Mouse (Mus musculus): Measurements from ENCODE around the gene Nos2. TPM values are rescaled to one million over a fixed set of nuclear protein-coding genes. Genes with fewer than 3 reads are reported as not detected.

Nos2 gene
- under 1 TPM; 0.18 to 0.20 TPM for total RNA-seq (2021)

DNA sequence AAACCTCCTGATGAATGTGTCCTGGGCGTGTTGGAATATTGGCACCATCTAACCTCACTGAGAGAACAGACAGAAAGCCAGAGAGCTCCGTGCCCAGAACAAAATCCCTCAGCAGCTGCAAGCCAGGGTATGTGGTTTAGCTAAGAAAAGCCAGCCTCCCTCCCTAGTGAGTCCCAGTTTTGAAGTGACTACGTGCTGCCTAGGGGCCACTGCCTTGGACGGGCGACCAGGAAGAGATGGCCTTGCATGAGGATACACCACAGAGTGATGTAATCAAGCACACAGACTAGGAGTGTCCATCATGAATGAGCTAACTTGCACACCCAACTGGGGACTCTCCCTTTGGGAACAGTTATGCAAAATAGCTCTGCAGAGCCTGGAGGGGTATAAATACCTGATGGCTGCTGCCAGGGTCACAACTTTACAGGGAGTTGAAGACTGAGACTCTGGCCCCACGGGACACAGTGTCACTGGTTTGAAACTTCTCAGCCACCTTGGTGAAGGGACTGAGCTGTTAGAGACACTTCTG, at the start of gene Nos2:
Gene Nos2 (plus strand): TSS at position 377 of the 529 bp plus-strand sequence.
- no peak for DNase-seq (ENCODE audit: low spot score in 2 of 2)
- intact Hi-C loops (cut with DNase I) = no loop called here

DNA sequence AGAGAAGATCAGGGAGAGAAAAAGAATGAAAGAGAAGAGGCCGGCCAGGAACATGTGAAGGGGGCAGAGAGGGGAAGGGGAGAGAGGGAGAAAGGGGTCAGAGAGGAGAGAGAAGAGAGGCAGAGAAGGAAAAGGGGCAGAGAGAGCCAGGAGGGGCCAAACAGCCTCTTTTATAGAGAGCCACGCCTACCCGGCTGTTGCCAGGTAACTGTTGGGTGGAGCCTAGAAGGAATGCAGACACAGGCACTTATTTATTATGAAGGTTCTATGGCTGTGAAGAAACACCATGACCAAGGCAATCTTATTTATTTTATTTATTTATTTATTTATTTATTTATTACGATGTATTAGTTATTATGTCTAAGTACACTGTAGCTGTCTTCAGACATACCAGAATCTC, 49.7 kb upstream of the Nos2 start:
- no peak for DNase-seq (ENCODE audit: low spot score in 2 of 2)
- intact Hi-C loops (cut with DNase I) = no loop called here

DNA sequence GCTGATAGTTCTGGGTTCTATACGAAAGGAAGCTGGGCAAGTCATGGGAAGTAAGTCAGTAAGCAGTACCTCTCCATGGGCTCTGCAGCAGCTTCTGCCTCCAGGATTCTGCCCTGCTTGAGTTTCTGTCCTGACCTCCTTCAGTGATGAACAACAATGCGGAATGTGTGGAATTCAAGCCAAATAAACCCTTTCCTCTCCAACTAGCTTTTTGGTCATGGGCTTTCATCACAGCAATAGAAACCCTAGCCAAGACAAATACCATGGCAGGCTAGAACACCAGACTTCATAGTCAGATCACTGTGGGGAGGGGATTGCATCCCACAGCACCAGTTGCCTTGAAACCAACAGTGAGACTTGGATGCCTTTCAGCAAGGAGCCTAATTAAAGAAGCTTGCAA, 47.8 kb upstream of the Nos2 start:
- no peak for DNase-seq (ENCODE audit: low spot score in 2 of 2)
- intact Hi-C loops (cut with DNase I) = no loop called here

DNA sequence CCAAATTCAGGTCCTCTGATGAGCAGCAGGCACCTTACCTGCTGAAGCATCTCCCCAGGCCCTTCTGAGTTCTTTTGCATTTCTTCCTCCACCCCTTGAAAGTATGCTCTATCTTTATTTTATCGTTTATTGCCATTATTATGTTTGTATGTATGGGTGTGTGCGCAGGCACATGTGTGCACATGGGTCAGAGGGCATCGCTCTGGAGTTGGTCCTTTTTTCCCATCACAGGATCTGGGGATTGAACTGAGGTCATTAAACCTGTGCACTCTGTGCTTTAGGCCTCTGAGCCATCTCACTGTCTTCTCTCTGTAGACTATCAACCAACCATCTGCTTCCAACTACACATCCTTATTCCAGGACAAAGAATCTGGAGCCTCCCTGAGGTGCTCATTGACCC, 40.9 kb upstream of the Nos2 start:
- no peak for DNase-seq (ENCODE audit: low spot score in 2 of 2)
- intact Hi-C loops (cut with DNase I) = no loop called here

DNA sequence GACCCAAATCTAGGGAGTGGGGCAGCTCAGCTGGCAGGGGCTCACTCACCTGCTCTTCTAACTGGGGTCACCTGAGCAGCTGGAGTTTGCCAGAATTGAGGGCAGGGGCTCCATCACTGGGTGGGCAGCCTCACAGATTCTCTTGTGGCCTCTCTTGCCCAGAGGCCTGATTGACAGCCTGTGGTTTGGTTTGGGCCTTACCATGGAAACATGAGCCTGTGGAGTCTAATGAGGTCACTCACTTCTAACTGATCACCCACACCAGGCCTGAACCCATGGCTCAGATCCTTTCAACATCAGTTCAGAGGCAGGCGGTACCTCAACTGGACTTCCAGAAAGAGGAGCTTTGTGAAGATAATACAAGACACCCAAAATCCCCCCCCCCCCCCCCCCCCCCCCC, 33.9 kb upstream of the Nos2 start:
- DNase-seq (ENCODE audit: low spot score in 2 of 2) = no peak
- intact Hi-C loops (cut with DNase I) = no loop called here

DNA sequence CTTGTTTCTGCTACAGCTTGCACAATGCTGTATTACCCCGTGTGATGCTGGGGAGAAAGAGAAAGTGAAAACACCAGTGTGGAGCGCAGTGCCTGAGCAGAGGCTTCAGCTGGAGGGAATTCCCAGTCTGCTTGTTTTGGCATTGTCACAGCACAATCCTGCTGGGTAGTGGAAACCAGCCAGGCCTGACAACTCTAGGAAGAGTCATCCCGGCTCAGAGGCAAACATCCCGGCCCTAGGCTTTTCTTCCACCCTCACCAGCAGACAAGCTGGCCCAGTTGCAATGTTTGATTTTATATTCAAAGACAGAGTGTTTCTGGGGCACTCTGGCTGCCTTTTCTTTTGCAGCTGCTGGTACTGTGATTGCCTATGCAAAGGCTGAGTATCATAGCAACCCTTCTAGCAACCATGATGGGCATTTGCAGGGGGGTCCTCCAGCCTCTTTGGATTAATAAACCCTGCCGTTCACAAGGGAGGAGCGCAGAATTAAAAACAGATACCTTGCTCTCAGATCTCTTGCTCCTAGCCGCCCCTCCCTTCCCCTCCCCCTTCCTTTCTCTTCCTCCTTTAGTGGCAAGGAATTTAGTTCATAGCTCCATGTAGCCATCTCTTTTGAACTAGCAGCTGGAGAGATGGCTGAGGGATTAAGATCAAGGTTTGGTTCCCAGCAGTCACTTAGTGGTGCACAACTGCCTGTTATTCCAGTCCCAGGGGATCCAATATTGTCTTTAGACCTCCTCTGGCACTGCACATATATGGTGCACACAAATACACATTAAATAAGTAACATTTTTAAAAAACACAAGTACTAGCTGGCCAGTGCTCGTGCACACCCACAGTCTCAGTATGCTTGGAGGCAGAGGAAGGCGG, 33.2 kb upstream of the Nos2 start:
- intact Hi-C loops (cut with DNase I) = no loop called here
- DNase-seq (ENCODE audit: low spot score in 2 of 2) = peak; percentile 76 to 83

DNA sequence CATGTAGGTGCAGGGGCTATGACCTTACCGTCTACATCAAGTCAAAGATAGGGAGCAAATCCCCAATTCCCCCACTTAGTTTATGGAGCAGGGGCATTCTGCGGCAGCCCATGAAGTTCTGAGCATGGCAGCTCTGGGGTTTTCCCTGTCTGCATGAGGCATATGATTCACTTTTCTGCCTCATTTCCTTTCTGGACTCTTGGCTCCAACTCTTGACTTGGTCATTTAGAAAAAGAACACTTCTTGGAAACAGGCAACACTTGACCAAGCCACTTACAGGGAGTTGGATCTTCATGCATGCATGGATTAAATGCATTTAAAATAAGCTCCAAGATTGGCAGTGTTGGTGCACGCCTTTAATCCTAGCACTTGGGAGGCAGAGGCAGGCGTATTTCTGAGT, 31.4 kb upstream of the Nos2 start:
- DNase-seq (ENCODE audit: low spot score in 2 of 2) = no peak
- intact Hi-C loops (cut with DNase I) = no loop called here

DNA sequence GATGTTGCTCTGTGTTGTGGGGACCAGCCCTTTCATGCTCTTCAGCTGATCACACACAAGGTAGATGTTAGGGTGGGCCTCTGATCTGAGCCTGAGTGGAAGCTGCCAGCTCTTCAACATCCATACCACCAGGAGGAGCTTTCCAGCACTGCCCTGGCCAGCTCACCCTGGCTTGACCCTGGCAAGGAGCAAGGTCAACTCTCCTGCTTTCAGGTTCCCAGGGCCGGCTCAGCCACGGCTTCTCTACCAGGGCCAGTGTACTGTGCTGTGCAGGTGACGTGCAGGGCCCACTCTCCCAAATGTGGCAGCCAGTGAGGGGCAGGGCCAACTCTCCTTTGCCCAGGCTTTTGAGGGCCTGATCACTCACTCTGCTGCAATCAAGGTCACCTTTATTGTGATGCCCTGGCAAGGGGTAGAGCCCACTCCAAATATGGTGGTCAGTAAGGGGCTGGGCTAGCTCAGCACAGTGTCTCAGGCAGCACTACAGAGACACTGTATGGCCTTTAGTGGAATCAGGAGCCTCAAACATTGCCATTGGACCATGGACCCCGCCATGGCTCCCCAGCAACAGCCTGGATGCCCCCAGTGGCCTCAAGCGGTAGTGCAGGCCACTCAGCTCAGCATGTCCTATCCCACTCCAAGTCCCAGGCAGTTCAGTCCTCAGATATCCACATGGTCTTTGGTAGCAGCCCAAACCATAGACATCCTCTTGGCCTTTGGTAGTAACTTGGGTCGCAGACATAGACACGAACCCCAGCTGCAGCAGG, 24.0 kb upstream of the Nos2 start:
- no peak for DNase-seq (ENCODE audit: low spot score in 2 of 2)
- intact Hi-C loops (cut with DNase I) = no loop called here

DNA sequence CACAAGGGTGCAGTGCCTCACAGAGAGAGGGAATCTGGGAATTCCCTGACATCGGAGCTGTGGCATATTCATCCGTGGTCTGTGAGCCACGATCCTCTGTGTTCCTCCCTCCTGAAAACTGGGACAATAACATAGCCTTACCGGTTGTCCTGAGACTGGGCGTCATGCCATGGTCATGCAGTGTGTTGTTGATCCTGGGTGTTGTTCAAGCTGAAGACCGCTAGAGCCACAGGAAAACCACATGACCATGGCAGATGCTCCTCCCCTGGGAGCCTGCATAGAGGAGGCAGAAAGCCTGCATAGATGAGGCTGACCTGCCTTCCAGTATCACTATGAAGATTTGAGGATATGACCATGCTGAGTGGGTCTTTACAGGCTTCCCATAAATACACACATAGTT, 5.1 kb upstream of the Nos2 start:
- no peak for DNase-seq (ENCODE audit: low spot score in 2 of 2)
- intact Hi-C loops (cut with DNase I) = no loop called here

DNA sequence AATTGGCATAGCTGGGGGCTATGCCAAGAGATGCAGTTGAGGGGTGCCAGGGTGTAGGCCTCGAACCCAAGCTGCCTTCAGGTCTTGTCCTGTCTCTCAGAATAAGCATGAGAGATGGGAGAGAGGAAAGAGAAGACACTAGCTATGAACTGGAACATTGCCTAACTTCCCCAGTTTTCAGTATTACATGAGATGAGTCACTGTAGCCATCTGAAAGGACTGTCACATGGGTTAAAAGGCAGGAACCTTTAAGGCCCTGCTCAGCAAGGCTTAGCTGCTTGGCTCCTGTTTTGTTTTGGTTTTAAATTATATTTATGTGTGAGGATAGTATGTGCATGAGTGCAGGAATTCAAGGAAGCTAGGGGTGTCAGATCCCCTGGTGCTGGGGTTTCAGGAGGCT, 4.2 kb upstream of the Nos2 start:
- no peak for DNase-seq (ENCODE audit: low spot score in 2 of 2)
- intact Hi-C loops (cut with DNase I) = no loop called here

DNA sequence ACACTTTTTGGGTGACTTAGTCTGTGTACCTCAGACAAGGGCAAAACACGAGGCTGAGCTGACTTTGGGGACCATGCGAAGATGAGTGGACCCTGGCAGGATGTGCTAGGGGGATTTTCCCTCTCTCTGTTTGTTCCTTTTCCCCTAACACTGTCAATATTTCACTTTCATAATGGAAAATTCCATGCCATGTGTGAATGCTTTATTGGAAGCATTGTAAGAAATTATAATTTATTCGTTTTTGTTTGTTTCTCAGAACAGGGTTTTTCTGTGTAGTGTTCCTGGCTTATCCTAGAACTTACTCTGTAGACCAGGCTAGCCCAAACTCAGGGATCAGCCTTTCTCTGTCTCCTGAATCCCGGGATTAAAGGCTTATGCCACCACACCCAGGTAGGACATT, 842 bp upstream of the Nos2 start:
- DNase-seq (ENCODE audit: low spot score in 2 of 2) = no peak
- intact Hi-C loops (cut with DNase I) = no loop called here

DNA sequence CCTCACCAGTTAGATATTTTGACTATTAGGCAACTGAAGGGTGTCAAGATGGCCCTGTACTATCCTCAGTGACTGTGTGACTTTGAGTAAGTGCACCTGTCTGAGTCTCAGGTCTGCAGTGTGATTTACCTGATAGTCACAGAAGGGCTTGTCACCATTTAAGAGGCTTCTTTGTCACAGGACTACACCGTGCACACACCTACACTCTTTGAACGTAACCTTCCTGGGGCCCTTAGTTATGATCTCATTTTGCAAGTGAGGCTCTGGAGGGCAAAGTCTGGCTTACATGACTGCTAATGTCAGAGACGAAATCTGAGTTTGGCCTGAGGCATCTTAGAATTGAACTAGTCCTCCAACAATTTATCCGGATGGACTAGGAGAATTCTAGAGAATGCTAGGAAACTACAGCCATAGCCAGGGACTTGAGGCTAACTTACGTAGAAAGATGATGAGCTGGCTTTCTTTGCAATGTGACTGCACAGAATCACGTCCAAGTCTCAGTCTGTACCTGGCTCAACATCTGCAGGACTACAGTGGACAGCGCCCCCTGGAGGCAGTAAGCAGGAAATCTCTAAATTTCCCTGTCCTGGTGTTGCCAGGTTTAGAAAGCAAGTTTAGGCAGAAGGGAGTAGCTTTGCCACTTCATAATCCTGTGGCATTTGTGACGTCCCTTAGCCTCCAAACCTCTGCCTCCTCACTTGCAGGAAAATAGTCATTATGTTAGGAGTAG, 2.3 kb downstream of the Nos2 start:
- DNase-seq (ENCODE audit: low spot score in 2 of 2) = peak; percentile 22 to 23
- intact Hi-C loops (cut with DNase I) = loop anchor here (1.0 kb wide), 1 partner anchor 67 kb away; no protein-coding TSS in a partner anchor

DNA sequence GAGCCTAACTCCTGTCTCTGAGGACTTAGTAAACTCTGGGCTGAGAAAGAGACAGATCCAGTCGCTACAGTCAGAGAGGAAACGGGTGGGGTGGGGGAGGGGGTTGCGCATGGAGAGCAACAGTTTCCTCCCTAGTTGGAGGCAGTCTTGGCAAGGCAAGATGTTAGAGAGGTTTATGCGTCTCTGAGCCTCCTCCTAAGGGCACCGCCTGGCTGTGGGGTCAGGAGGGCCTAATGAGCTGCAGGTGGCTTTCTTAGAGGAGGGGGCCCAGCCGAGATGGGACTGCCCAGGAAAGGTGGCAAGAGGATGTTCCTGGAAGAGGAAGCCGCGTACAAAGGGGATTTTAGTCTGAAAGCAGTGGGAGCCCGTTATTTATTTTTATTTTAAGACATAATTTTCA, 3.5 kb downstream of the Nos2 start:
- no peak for DNase-seq (ENCODE audit: low spot score in 2 of 2)
- intact Hi-C loops (cut with DNase I) = no loop called here

DNA sequence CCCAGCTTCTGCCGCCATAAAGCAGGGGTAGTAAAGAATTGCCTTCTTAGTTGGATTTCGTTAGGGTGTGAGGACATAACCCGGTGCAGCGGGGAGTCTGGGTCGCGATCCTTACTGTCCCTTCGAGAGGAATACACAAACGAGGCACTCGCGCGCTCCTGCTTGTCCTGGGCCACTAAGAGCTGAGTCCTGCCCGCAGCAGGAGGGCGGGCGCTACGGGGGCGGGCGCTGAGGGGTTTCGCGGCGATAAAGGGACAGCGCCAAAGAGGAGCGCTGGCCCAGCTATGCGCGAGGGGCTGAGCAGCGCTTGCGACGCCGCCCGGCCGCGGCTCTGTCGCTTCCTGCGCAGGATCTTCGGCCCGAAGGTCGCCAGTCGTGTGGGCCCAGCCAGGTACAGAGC, 4.3 kb downstream of the Nos2 start:
- intact Hi-C loops (cut with DNase I) = no loop called here
- no peak for DNase-seq (ENCODE audit: low spot score in 2 of 2)

DNA sequence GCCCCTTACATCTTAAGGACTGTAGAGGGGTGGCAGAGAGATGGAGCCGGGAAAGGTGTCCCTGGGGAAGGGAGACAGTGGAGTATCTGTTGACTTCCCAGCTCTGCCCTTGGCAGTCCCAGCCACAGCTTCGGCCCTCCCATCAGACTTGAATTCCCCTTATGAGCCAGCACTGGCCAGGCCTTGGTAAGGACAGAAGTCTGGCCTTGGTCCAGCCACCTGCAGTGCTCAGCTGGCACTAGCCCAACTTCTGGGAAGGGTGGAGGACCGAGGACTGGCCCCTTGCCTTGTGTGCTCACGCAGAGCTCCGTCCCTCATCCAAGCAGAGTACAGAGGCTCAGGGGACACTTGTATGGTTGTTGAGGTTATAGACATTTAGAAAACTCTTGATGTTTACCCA, 8.8 kb downstream of the Nos2 start:
- intact Hi-C loops (cut with DNase I) = no loop called here

DNA sequence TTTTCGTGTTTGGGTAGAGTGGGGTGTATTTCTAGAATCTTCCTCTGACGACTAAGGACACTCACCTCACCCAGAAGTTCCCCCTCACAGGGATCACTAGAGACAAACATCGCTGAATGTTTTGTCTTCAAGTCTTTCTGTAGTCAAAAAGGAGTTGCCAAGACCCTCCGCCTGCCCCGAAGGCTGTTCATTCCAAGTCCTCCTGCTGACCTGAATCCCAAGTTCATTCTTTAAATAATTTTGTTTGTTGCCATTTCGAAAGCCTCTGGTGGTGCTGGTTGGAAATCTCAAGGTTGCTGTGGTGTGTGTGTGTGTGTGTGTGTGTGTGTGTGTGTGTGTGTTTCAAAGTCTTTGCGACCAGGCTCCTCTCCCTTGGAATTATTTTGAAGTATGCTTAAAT, 13.7 kb downstream of the Nos2 start:
- DNase-seq (ENCODE audit: low spot score in 2 of 2) = no peak
- intact Hi-C loops (cut with DNase I) = no loop called here

More for the DNA sequence above, 8.8 kb downstream of the Nos2 start:
- DNase-seq (ENCODE audit: low spot score in 2 of 2) = peak in 1 of 2 experiments; percentile 34

DNA sequence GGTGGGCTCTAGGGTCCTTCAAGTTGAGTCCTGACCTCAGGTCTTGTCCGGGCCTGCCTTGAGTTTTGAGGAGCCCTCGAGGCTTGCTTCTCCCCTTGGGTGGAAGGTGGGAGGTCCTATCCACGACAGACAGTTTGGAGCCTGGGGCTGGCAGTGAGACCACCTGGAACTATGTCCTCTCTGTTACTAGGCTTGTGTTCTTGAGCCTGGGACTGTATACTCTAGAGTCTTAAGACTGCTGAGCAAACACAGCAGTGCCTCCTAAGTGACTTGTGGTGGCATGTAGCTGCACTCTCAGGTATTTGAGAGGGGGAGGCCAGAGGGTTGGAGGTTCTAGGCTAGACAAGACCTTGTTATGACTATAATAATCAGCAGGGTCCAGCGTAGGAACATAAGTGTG, 14.1 kb downstream of the Nos2 start:
- no peak for DNase-seq (ENCODE audit: low spot score in 2 of 2)

DNA sequence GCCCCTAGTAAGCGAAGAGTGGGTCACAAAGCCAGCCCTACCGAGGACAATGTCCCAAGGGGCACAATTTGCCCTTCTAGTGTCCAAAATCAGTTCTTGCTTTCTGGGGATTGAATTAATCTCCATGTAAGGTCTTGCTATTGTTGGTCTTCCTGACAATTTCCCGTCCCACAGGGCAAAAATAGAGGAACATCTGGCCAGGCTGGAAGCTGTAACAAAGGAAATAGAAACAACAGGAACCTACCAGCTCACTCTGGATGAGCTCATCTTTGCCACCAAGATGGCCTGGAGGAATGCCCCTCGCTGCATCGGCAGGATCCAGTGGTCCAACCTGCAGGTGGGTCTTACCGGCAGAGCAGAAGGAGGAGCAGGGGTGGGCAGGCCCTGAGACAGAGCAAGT, 14.6 kb downstream of the Nos2 start:
- intact Hi-C loops (cut with DNase I) = no loop called here
- no peak for DNase-seq (ENCODE audit: low spot score in 2 of 2)

More for the DNA sequence above, 14.1 kb downstream of the Nos2 start:
- intact Hi-C loops (cut with DNase I) = no loop called here

DNA sequence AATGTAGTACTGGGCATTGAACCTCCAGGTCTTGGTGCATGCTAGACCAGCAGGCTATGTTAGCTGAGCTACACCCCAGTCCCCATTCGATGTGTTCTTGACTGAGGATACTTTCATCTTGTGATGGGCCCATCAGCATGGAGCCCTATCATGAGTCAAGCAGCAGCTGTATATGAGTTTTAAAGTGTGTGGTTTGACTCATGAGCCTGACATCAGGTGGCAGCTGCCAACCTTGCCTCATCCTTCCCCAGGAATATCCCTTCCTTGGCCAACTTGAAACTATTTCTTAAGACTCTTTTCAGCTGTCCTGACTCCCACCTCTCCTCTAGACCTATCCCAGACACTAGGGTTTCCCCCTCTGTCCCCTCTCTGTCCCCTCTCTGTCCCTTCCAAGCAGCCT, 22.5 kb downstream of the Nos2 start:
- DNase-seq (ENCODE audit: low spot score in 2 of 2) = no peak
- intact Hi-C loops (cut with DNase I) = no loop called here

DNA sequence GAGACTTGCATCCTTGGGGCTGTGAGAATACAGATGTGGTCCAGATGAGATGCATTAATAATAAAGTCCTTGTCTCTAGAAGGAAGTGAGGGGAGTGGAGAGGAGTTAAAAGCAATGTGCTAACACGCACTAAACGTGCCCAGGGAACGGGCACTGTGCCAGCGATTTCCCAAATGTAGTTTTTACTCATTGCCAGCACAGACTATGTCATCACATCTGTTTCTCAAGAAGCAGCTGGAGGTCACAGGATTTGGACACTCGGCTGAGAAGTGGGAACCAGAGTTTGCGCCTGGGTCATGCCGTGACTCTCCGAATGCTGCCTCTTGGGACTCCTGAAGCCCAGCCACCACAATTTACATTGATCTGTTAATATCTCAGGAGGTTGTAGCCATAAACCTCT, 29.8 kb downstream of the Nos2 start:
- intact Hi-C loops (cut with DNase I) = no loop called here
- no peak for DNase-seq (ENCODE audit: low spot score in 2 of 2)

Measured in left cerebral cortex, postnatal 36 days (tissue).